Mouse (Mus musculus): Measurements from ENCODE around the gene Il23r.

Il23r gene

GRCm38 (mm10) chr6:67434755-67435452, 56.8 kb downstream of the Il23r start:
- peak; percentile 35 for DNase-seq (ENCODE audit: extremely low read depth, insufficient read length, low spot score)

GRCm38 (mm10) chr6:67431808-67432207, 59.8 kb downstream of the Il23r start:
- DNase-seq (ENCODE audit: extremely low read depth, insufficient read length, low spot score), result no peak

GRCm38 (mm10) chr6:67421761-67422160, 69.9 kb downstream of the Il23r start:
- no peak for DNase-seq (ENCODE audit: extremely low read depth, insufficient read length, low spot score)

- DNase-seq (ENCODE audit: extremely low read depth, insufficient read length, low spot score), result no peak
These were observed 75.1 kb downstream of the Il23r start for GRCm38 (mm10) chr6:67416557-67416956.

- DNase-seq (ENCODE audit: extremely low read depth, insufficient read length, low spot score), result no peak
These were observed 76.4 kb downstream of the Il23r start for GRCm38 (mm10) chr6:67415276-67415675.

GRCm38 (mm10) chr6:67413378-67413777, 78.3 kb downstream of the Il23r start:
- no peak for DNase-seq (ENCODE audit: extremely low read depth, insufficient read length, low spot score)

GRCm38 (mm10) chr6:67405281-67405682, 86.4 kb downstream of the Il23r start:
- DNase-seq (ENCODE audit: extremely low read depth, insufficient read length, low spot score), result no peak

GRCm38 (mm10) chr6:67399551-67399950, 92.1 kb downstream of the Il23r start:
- no peak for DNase-seq (ENCODE audit: extremely low read depth, insufficient read length, low spot score)

GRCm38 (mm10) chr6:67375982-67376391, 115.7 kb downstream of the Il23r start, which contains the start of gene Il12rb2:
Gene Il12rb2, minus strand, starts transcription at chr6:67376188.
- peak; percentile 23 for DNase-seq (ENCODE audit: extremely low read depth, insufficient read length, low spot score)

Measured in 3134 (cell line).